Mouse (Mus musculus): Measurements from ENCODE around the gene Tbc1d24.
"Not testable (repeated sequence)": the region's sequence is repeated elsewhere in the genome, so short reads cannot be mapped to it uniquely, and the experiment has no call there.

Gene Tbc1d24

DNA sequence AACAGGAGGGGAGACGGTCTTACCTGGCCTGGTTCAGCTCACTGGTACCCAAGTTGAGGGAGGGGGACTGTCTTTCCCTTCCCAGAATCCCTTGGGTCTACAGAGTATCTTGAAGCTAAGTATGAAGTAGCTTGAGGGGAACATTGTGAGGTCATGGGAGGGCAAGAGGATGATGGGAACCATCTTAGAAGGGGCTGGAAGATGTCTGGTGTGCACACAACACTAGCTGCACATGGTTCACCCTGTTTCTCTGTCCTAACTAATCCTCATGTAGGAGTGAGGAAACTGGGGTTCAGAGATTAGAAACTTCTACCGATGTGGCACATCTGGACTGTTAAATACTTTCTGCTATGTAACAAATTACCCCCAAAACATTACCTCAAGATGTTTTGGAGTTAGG, 54.5 kb downstream of the Tbc1d24 start, which contains the start of gene Pdpk1:
Gene Pdpk1 (minus strand): TSS at position 101 of the 400 bp plus-strand sequence.
- no peak for DNase-seq (ENCODE audit: low spot score in 2 of 2)

DNA sequence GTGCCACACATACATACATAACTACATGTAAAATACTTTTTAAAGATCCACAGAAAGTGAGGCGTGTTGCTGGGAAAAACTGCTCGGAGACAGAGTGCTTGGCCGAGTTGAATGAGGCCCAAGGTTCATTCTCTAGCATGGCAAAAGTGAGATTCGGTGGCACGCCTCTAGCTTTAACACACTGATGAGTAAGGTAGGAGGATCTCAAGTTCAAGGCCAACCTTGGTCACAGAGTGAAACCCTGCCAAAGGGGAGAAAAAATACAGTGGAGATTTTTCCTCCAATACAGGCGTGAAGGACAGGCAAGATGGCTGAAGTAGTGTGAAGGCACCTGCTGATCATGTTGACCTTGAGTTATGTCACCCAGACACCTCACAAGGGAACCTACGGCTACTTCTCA, 55.9 kb downstream of the Tbc1d24 start:
- no peak for DNase-seq (ENCODE audit: low spot score in 2 of 2)

DNA sequence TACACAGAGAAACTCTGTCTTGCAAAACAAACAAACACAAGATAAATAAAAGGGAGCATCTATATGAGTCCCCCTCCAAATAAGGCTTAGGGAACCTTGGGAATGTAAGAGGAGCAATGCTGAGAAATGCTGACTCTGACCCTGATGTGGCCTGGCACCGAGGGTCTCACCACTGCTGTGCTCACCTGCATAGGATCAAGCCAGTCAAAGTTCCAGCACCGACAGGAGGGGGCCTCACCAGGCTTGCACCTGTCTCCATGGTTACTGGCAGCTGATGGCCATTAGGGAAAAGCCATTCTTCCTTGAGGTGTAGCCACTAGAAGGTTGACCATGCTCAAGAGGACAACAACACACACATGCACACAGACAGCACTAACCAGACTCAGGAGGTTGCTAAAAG, 62.5 kb downstream of the Tbc1d24 start:
- DNase-seq (ENCODE audit: low spot score in 2 of 2): no peak

DNA sequence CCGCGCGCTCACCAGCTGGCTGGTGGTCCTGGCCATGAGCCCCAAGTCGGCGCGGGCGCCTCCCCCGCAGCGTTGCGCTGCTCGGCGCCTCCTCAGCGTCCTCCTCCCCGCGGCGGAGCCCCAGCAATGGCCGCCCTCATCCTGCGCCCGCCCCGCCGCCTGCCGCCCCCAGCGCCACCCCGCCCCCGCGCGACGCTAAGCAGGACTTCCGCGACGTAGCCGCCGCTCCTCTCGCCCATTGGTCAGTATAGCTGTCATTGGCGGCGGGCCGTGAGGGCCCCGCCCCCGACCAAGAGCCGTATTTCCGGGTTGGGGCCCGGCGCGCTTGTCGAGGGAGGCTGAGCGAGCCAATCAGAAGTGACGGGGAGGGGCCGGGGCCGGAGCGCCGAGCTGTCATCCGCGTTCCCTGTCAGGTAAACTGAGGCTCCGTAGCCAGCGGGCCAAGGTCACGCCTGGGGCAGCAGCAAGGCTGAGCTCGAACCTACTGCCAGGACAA, 63.9 kb downstream of the Tbc1d24 start:
- DNase-seq (ENCODE audit: low spot score in 2 of 2): peak; percentile 97 to 98

DNA sequence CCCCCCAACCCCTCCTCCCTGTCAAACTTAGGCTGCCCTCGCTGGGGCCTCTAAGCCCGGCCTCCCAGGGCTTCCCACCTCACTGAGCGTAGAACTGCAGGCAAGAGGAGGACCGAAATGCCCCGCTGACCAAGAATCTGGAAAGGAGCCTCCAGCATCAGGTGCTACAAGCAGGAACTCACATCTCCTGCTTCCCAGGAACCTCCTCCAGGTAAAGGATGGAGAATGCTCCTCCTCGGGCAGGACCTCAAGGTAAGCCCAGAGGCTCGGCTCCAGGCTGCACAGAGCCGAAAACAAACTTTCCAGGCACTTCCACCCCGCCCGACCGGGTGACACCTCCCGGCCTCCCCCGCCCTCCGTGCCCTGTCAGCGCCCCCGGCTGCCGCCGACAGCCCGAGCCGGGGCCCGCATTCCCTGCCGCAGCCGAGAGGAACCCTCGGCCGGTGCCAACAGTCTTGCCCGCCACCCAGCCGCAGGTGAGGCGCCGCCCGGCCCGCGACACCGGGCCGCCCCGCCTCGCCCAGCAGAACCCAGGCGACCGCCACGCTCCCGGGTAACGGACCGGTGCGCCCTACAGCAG, 64.4 kb downstream of the Tbc1d24 start:
- DNase-seq (ENCODE audit: low spot score in 2 of 2): peak in 1 of 2 experiments; percentile 47

DNA sequence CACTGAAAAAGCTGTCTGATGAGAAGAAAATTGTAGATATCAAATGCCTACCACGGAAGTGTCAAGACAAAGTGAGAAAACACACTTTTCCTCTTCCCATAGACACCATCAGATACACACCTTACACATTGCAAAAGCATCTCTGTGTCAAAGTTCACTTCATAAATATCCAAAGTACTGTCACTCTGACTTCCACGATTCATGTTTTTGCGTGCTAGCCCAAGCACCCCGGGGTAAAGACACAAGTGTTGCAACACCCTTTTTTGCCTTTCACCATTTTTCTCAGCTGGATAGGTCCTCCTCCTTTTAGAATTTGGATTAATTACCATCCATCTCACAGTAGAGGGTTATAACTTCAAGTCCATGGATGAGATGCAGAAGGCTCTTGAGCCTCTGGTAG, 65.4 kb downstream of the Tbc1d24 start:
- no peak for DNase-seq (ENCODE audit: low spot score in 2 of 2)

DNA sequence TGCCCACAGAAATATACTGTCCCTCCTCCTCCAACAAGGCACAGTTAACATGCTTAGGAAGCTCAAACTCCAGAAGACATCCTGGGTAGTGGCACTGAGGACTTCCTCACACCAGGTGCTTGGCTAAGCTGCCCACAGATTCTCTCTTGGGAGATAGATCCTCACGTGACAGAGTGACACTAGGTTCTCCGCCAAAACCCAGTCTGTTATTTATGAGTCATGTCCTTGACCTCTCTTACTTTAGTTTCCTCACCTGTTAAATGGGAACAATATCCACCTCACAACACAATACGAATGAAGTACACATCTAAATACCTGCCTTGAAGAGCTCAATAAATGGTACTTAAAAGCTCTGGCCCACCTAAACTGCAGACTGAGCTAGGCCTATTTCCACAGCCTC, 66.1 kb downstream of the Tbc1d24 start:
- no peak for DNase-seq (ENCODE audit: low spot score in 2 of 2)

DNA sequence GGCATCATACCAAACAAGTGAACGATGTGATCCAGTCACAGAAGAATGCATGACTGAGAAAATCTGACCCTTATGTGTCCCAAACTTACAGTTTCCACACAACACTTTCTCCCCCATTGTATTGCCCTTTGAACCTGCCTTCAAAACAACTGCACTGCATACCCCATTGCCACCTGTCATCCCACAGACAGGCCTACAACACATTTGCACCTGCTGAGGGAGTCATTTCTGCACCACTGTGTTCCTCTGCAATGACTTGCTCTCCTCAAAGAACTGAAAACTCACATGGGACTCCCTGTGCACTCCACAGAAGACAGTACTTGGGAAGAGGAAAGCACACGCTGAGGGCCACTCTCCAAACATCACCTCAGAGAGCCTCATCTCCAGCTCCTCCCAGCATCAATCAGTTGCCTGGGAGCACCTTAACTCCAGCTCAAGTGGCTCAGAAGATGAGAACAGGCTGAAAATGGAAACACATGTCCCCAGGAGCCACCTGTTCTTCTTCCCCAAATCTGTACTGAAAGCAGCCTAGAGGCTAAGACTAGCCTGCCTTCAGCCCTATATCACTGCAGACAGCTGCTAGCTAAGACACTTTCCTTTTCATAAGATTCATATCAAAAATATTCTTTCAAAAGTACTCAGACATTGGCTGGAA, 68.0 kb downstream of the Tbc1d24 start:
- DNase-seq (ENCODE audit: low spot score in 2 of 2): no peak

DNA sequence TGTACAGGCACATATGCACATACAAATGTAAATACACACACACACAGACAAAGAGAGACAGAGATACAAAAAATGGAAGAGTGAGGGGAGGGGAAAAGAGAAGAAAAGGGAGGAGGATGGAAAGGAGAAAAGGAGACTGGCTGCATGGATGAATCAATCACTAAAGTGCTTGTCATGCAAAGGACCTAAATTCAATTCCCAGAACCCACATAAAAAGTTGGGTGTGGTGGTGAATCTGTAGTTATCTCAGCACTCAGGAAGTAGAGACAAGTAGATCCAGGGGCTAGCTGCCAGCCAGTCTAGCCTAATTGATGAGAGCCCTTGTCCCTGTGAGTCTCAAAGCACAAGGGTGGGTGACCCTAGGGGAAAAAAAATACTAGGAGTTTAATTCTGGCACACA, 71.3 kb downstream of the Tbc1d24 start:
- DNase-seq (ENCODE audit: low spot score in 2 of 2): no peak

DNA sequence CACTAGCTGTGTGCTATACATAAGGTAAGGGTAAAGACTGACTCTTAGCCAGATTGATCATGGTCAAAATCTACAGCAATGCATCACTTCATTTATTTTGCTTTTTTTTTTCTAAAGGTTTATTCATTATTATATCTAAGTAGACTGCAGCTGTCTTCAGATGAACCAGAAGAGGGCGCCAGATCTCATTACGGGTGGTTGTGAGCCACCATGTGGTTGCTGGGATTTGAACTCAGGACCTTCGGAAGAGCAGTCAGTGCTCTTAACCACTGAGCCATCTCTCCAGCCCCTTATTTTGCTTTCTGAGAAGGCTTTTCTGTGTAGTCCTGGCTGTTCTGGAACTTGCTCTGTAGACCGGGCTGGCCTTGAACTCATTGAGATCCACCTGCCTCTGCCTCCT, 72.4 kb downstream of the Tbc1d24 start:
- DNase-seq (ENCODE audit: low spot score in 2 of 2): not testable (repeated sequence)

DNA sequence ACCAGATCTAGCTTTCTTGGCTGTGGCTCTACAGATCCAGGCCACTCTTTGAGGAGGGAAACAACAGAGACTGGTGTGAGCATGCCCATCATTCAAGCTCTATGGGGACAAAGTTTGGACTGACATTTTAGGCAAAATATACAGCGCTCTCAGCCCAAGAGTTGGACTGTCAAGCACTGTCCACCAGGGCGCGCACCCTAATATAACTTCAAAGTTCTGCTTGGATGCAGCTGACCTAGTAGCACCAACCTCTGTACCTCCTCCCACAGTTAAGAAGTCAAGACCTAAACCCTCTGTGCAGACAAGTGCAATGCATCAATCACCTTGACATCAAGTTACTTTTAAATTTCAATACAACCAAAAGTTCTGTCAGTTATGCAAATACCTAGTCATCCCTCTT, 73.8 kb downstream of the Tbc1d24 start:
- DNase-seq (ENCODE audit: low spot score in 2 of 2): no peak

DNA sequence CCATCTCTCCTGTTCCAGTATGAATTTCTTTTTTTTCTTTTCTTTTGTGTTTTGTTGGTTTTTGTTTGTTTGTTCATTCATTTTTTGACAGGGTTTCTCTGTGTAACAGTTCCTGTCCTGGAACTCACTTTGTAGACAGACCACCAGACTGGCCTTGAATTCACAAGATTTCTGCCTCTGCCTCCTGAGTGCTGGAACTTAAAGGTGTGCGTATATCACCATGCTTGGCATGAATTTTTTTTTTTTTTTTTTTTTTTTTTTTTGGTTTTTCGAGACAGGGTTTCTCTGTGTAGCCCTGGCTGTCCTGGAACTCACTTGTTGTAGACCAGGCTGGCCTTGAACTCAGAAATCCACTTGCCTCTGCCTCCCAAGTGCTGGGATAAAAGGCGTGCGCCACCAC, 76.1 kb downstream of the Tbc1d24 start:
- not testable (repeated sequence) for DNase-seq (ENCODE audit: low spot score in 2 of 2)

DNA sequence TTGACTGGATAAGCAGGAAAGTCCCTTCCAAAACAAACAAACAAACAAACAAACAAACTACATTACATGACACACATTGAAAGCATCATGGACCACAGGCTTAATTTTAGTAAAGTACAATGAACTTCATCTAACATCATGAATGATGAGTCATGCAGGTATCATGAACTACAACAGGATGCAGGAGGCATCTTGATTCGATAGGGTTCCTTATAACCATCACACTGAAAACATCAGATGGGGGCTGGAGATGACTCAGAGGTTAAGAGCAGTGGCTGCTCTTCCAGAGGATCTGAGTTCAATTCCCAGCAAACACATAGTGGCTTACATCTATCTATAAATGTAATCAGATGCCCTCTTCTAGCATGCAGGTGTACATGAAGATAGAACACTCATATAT, 77.8 kb downstream of the Tbc1d24 start:
- DNase-seq (ENCODE audit: low spot score in 2 of 2): no peak

DNA sequence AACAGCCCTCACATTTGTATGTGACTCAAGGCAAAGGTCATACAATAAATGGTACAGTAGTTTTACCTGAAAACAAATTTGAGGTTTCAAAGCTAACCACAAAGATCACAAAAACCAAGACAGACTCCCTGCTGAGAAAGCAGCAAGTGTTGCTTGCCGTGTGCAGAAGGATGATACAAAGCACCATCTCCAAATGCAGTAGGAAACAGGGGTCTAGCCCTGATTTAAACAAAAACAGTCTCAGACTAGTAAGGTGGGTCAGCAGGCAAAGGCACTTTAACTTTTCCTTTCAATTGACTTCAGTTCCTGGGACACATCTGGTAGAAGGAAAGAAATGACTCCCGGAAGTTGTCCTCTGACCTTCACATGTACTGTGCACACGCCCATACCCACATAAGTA, 78.6 kb downstream of the Tbc1d24 start:
- DNase-seq (ENCODE audit: low spot score in 2 of 2): no peak

All from spleen, postnatal 4 days (tissue).